Mouse (Mus musculus): ENCODE results near the gene Babam1. TPM values are rescaled to one million over a fixed set of nuclear protein-coding genes. Genes with fewer than 3 reads are reported as not detected.
"Not testable (repeated sequence)": the region's sequence is repeated elsewhere in the genome, so short reads cannot be mapped to it uniquely, and the experiment has no call there.

Babam1 gene
- polyA plus RNA-seq, 1 experiment from 2014 or later, result 65.1 TPM

GRCm38 (mm10) chr8:71411535-71412273, 15.0 kb downstream of the Babam1 start:
- H3K27me3 ChIP-seq, result 0 out of 2 replicates have a peak, but pooled peaks cover 3% of the 10 kb centered on the region
- H3K9me3 ChIP-seq (replicated peaks), result no peaks in the 10 kb centered on the region
- peaks cover 35% of the 10 kb centered on the region for H3K36me3 ChIP-seq
- no peak for DNase-seq
- no peak overlapping the region for H3K4me2 ChIP-seq
- peaks cover 23% of the 10 kb centered on the region for H3K4me1 ChIP-seq (replicated peaks)
- H3K27ac ChIP-seq, result no peak overlapping the region
- WGBS (ENCODE audit: insufficient replicate concordance), result 38% methylated on average over 11 of the region's 11 CpGs
- H3K4me3 ChIP-seq (replicated peaks), result no peak overlapping the region
- H3K9ac ChIP-seq, result no peak overlapping the region
- ATAC-seq (ENCODE audit: low read depth), result 0 out of 2 replicates have a peak, but pooled peaks have one; percentile 23

- H3K9me3 ChIP-seq (replicated peaks), result no peaks in the 10 kb centered on the region
- H3K9ac ChIP-seq, result no peak overlapping the region
- no peak overlapping the region for H3K4me2 ChIP-seq
- H3K4me1 ChIP-seq (replicated peaks), result no peaks in the 10 kb centered on the region
- DNase-seq, result no peak
- no peaks in the 10 kb centered on the region for H3K36me3 ChIP-seq
- no peak overlapping the region for H3K27ac ChIP-seq
- H3K27me3 ChIP-seq, result peaks cover 3% of the 10 kb centered on the region; the same call in 1 of the 2 replicates
- ATAC-seq (ENCODE audit: low read depth), result no peak
- H3K4me3 ChIP-seq (replicated peaks), result no peak overlapping the region
These were observed 25.5 kb downstream of the Babam1 start for GRCm38 (mm10) chr8:71422121-71422520.

- not testable (repeated sequence) for H3K27me3 ChIP-seq; H3K9ac ChIP-seq; H3K36me3 ChIP-seq; ATAC-seq (ENCODE audit: low read depth); H3K27ac ChIP-seq; H3K4me2 ChIP-seq; H3K9me3 ChIP-seq (replicated peaks); DNase-seq; H3K4me1 ChIP-seq (replicated peaks); H3K4me3 ChIP-seq (replicated peaks)
- WGBS (ENCODE audit: insufficient replicate concordance), result 58% methylated on average over 1 of the region's 1 CpGs
These were observed 36.3 kb downstream of the Babam1 start for GRCm38 (mm10) chr8:71432935-71433334.

GRCm38 (mm10) chr8:71437041-71437440, 40.4 kb downstream of the Babam1 start:
- H3K27me3 ChIP-seq, result peaks cover 3% of the 10 kb centered on the region; the same call in 1 of the 2 replicates
- H3K27ac ChIP-seq, result no peak overlapping the region
- DNase-seq (no peak), ATAC-seq (ENCODE audit: low read depth) (no peak)
- H3K36me3 ChIP-seq, result no peaks in the 10 kb centered on the region
- H3K4me2 ChIP-seq, result no peak overlapping the region
- H3K9me3 ChIP-seq (replicated peaks), result no peaks in the 10 kb centered on the region
- no peak overlapping the region for H3K4me3 ChIP-seq (replicated peaks)
- no peaks in the 10 kb centered on the region for H3K4me1 ChIP-seq (replicated peaks)
- WGBS (ENCODE audit: insufficient replicate concordance), result 40% methylated on average over 3 of the region's 3 CpGs
- H3K9ac ChIP-seq, result no peak overlapping the region

- no peaks in the 10 kb centered on the region for H3K36me3 ChIP-seq
- peaks cover 25% of the 10 kb centered on the region for H3K27me3 ChIP-seq
- no peak overlapping the region for H3K4me3 ChIP-seq (replicated peaks)
- under 1% methylated on average over 7 of the region's 7 CpGs for whole genome bisulfite sequencing (ENCODE audit: insufficient replicate concordance)
- no peak overlapping the region for H3K4me2 ChIP-seq
- no peaks in the 10 kb centered on the region for H3K9me3 ChIP-seq (replicated peaks)
- no peak for DNase-seq
- H3K27ac ChIP-seq, result no peak overlapping the region
- ATAC-seq (ENCODE audit: low read depth), result no peak
- no peak overlapping the region for H3K9ac ChIP-seq
- no peaks in the 10 kb centered on the region for H3K4me1 ChIP-seq (replicated peaks)
These were observed 44.7 kb downstream of the Babam1 start for GRCm38 (mm10) chr8:71441404-71441803.

- Histone ChIP-seq H3K27me3 (peaks cover 25% of the 10 kb centered on the region), H3K4me3 (replicated peaks) (no peak overlapping the region), H3K36me3 (no peaks in the 10 kb centered on the region), H3K4me2 (no peak overlapping the region), H3K27ac (no peak overlapping the region), H3K9ac (no peak overlapping the region), H3K4me1 (replicated peaks) (no peaks in the 10 kb centered on the region), H3K9me3 (replicated peaks) (no peaks in the 10 kb centered on the region)
- no peak for ATAC-seq (ENCODE audit: low read depth)
- 62% methylated on average over 7 of the region's 7 CpGs for WGBS (ENCODE audit: insufficient replicate concordance)
- DNase-seq, result no peak
These were observed 48.4 kb downstream of the Babam1 start for GRCm38 (mm10) chr8:71445096-71445495.

- WGBS (ENCODE audit: insufficient replicate concordance), result 56% methylated on average over 4 of the region's 4 CpGs
- DNase-seq (no peak), ATAC-seq (ENCODE audit: low read depth) (no peak)
- Histone ChIP-seq H3K36me3 (no peaks in the 10 kb centered on the region), H3K27ac (no peak overlapping the region), H3K4me3 (replicated peaks) (no peak overlapping the region), H3K4me1 (replicated peaks) (no peaks in the 10 kb centered on the region), H3K27me3 (peaks cover 22% of the 10 kb centered on the region; the same call in 1 of the 2 replicates), H3K9me3 (replicated peaks) (no peaks in the 10 kb centered on the region), H3K4me2 (no peak overlapping the region), H3K9ac (no peak overlapping the region)
These were observed 54.7 kb downstream of the Babam1 start for GRCm38 (mm10) chr8:71451337-71451736.

- Histone ChIP-seq H3K4me2 (no peak overlapping the region), H3K36me3 (no peaks in the 10 kb centered on the region), H3K27me3 (peaks cover 22% of the 10 kb centered on the region; the same call in 1 of the 2 replicates), H3K4me3 (replicated peaks) (no peak overlapping the region), H3K4me1 (replicated peaks) (peaks cover 2% of the 10 kb centered on the region), H3K9me3 (replicated peaks) (no peaks in the 10 kb centered on the region), H3K27ac (no peak overlapping the region), H3K9ac (no peak overlapping the region)
- DNase-seq, result no peak
- WGBS (ENCODE audit: insufficient replicate concordance), result 39% methylated on average over 11 of the region's 11 CpGs
- ATAC-seq (ENCODE audit: low read depth), result no peak
These were observed 55.1 kb downstream of the Babam1 start for GRCm38 (mm10) chr8:71451777-71452176.

- Histone ChIP-seq H3K27ac (no peak overlapping the region), H3K4me3 (replicated peaks) (no peak overlapping the region), H3K4me2 (no peak overlapping the region), H3K4me1 (replicated peaks) (peaks cover 11% of the 10 kb centered on the region), H3K9me3 (replicated peaks) (no peaks in the 10 kb centered on the region), H3K9ac (no peak overlapping the region), H3K27me3 (peaks cover 22% of the 10 kb centered on the region; the same call in 1 of the 2 replicates), H3K36me3 (no peaks in the 10 kb centered on the region)
- 50% methylated on average over 2 of the region's 2 CpGs for WGBS (ENCODE audit: insufficient replicate concordance)
- ATAC-seq (ENCODE audit: low read depth) (no peak), DNase-seq (no peak)
These were observed 56.0 kb downstream of the Babam1 start for GRCm38 (mm10) chr8:71452669-71453068.

Other genes starting within 250 kb of the Babam1 start
- 6.8 and 7.3 TPM in 2 replicates for gene Myo9b, start 124.1 kb upstream of the Babam1 start, polyA plus RNA-seq (2015; fragmentation: Nextera tagmentation; extraction: Ambion mirVana)
- 57.4 and 61.4 TPM in 2 replicates for gene Haus8, start 123.9 kb upstream of the Babam1 start, polyA plus RNA-seq (2015; fragmentation: Nextera tagmentation; extraction: Ambion mirVana)
- 52.1 and 55.8 TPM in 2 replicates for gene Use1, start 30.0 kb upstream of the Babam1 start, polyA plus RNA-seq (2015; fragmentation: Nextera tagmentation; extraction: Ambion mirVana)
- 4.3 and 4.4 TPM in 2 replicates for gene Ocel1, start 25.6 kb upstream of the Babam1 start, polyA plus RNA-seq (2015; fragmentation: Nextera tagmentation; extraction: Ambion mirVana)
- 18.8 and 19.2 TPM in 2 replicates for gene Nr2f6, start 14.9 kb upstream of the Babam1 start, polyA plus RNA-seq (2015; fragmentation: Nextera tagmentation; extraction: Ambion mirVana)
- 2.6 and 2.8 TPM in 2 replicates for gene Ushbp1, start 1.1 kb upstream of the Babam1 start, polyA plus RNA-seq (2015; fragmentation: Nextera tagmentation; extraction: Ambion mirVana)
- gene Ankle1, start 9.1 kb downstream of the Babam1 start, polyA plus RNA-seq (2015; fragmentation: Nextera tagmentation; extraction: Ambion mirVana), result 39.5 and 40.9 TPM in 2 replicates
- gene Abhd8, start 66.8 kb downstream of the Babam1 start, polyA plus RNA-seq (2015; fragmentation: Nextera tagmentation; extraction: Ambion mirVana), result 12.3 and 13.2 TPM in 2 replicates
- 154 and 157 TPM in 2 replicates for gene Mrpl34, start 68.1 kb downstream of the Babam1 start, polyA plus RNA-seq (2015; fragmentation: Nextera tagmentation; extraction: Ambion mirVana)
- 50.9 and 51.6 TPM in 2 replicates for gene Dda1, start 72.3 kb downstream of the Babam1 start, polyA plus RNA-seq (2015; fragmentation: Nextera tagmentation; extraction: Ambion mirVana)
- 0.12 and 0.14 TPM in 2 replicates for gene Ano8, start 89.1 kb downstream of the Babam1 start, polyA plus RNA-seq (2015; fragmentation: Nextera tagmentation; extraction: Ambion mirVana)
- 6.8 and 7.3 TPM in 2 replicates for gene Gtpbp3, start 91.2 kb downstream of the Babam1 start, polyA plus RNA-seq (2015; fragmentation: Nextera tagmentation; extraction: Ambion mirVana)
- 24.3 and 28.4 TPM in 2 replicates for gene Plvap, start 114.9 kb downstream of the Babam1 start, polyA plus RNA-seq (2015; fragmentation: Nextera tagmentation; extraction: Ambion mirVana)
- gene Ccdc194, start 128.8 kb downstream of the Babam1 start, polyA plus RNA-seq (2015; fragmentation: Nextera tagmentation; extraction: Ambion mirVana), result 0.15 TPM in 2 replicates
- 34.1 and 36.0 TPM in 2 replicates for gene Bst2, start 140.6 kb downstream of the Babam1 start, polyA plus RNA-seq (2015; fragmentation: Nextera tagmentation; extraction: Ambion mirVana)
- gene Mvb12a, start 146.1 kb downstream of the Babam1 start, polyA plus RNA-seq (2015; fragmentation: Nextera tagmentation; extraction: Ambion mirVana), result 30.4 and 33.9 TPM in 2 replicates
- 0.53 and 0.66 TPM in 2 replicates for gene Tmem221, start 162.0 kb downstream of the Babam1 start, polyA plus RNA-seq (2015; fragmentation: Nextera tagmentation; extraction: Ambion mirVana)
- 0.13 and 0.14 TPM in 2 replicates for gene Nxnl1, start 169.7 kb downstream of the Babam1 start, polyA plus RNA-seq (2015; fragmentation: Nextera tagmentation; extraction: Ambion mirVana)
- gene Slc27a1, start 172.0 kb downstream of the Babam1 start, polyA plus RNA-seq (2015; fragmentation: Nextera tagmentation; extraction: Ambion mirVana), result 2.3 and 2.5 TPM in 2 replicates
- gene Pgls, start 195.3 kb downstream of the Babam1 start, polyA plus RNA-seq (2015; fragmentation: Nextera tagmentation; extraction: Ambion mirVana), result 104 and 110 TPM in 2 replicates
- 0.28 and 0.80 TPM in 2 replicates for gene Fam129c, start 200.8 kb downstream of the Babam1 start, polyA plus RNA-seq (2015; fragmentation: Nextera tagmentation; extraction: Ambion mirVana)
- gene Colgalt1, start 214.1 kb downstream of the Babam1 start, polyA plus RNA-seq (2015; fragmentation: Nextera tagmentation; extraction: Ambion mirVana), result 21.4 and 21.9 TPM in 2 replicates

Measured in liver, embryonic 13.5 days (tissue).